Mouse (Mus musculus) liver, postnatal 0 days (tissue): ENCODE results near the gene Igfbpl1.

Experiments
- CTCF ChIP-seq: sonication (generic); IDR thresholded peaks from 2 replicates; pipeline ENCODE4 v1.5.1; 2016; ENCODE audit warnings: antibody characterized with exemption, low read depth
- EP300 ChIP-seq: IDR thresholded peaks from 2 replicates; pipeline ENCODE4 v1.6.1; 2016; ENCODE audit warnings: antibody characterized with exemption, low read depth, mild to moderate bottlenecking

- TF ChIP-seq CTCF (no peak), EP300 (no peak)
Observed at GRCm38 (mm10) chr4:45766774-45767173, 59.9 kb downstream of the Igfbpl1 start.
